Mouse (Mus musculus): ENCODE data around the gene Ppm1k.
"Not testable (repeated sequence)": the region's sequence is repeated elsewhere in the genome, so short reads cannot be mapped to it uniquely, and the experiment has no call there.

Gene Ppm1k

GRCm38 (mm10) chr6:57531011-57531410 is 4.3 kb downstream of the Ppm1k start:
- no peak for DNase-seq

GRCm38 (mm10) chr6:57529336-57529845 is 5.9 kb downstream of the Ppm1k start:
- no peak for DNase-seq

- DNase-seq, result no peak
Observed at GRCm38 (mm10) chr6:57526933-57527332, 8.3 kb downstream of the Ppm1k start.

GRCm38 (mm10) chr6:57524742-57525141 is 10.5 kb downstream of the Ppm1k start:
- no peak for DNase-seq

- DNase-seq, result no peak
Observed at GRCm38 (mm10) chr6:57520749-57521652, 14.3 kb downstream of the Ppm1k start.

- DNase-seq, result no peak
Observed at GRCm38 (mm10) chr6:57514035-57514374, 21.3 kb downstream of the Ppm1k start.

GRCm38 (mm10) chr6:57513351-57514034 is 21.8 kb downstream of the Ppm1k start:
- DNase-seq, result no peak

- DNase-seq, result no peak
Observed at GRCm38 (mm10) chr6:57511899-57512298, 23.4 kb downstream of the Ppm1k start.

GRCm38 (mm10) chr6:57503662-57504379 is 31.4 kb downstream of the Ppm1k start:
- no peak for DNase-seq

- DNase-seq, result no peak
Observed at GRCm38 (mm10) chr6:57499209-57499608, 36.1 kb downstream of the Ppm1k start.

- not testable (repeated sequence) for DNase-seq
Observed at GRCm38 (mm10) chr6:57468161-57468560, 67.1 kb downstream of the Ppm1k start.
